7 mouse cellular contexts compared by ENCODE assay signal in genomic region chr1:62704889-62705516, GRCm38 (mm10). TPM values are rescaled to one million over a fixed set of nuclear protein-coding genes. Genes with fewer than 3 reads are reported as not detected.
A peak's percentile ranks its signal among the peaks of the same experiment; 100 is the strongest.
DNase-seq lines count a peak whose midpoint lies in the region; ATAC-seq and TF ChIP-seq lines count a peak whose summit lies in the region.

No protein-coding gene starts in this region.

- 29% methylated on average over 16 of the region's 16 CpGs for WGBS in heart, embryonic 16.5 days
- whole genome bisulfite sequencing in lung, embryonic 15.5 days = 10% methylated on average over 16 of the region's 16 CpGs

- H3K36me3 ChIP-seq in testis, adult 2 months (ENCODE audit: control insufficient read depth, insufficient read depth, low read length) = no peaks in the 10 kb centered on the region
- H3K36me3 ChIP-seq in heart, embryonic 16.5 days (ENCODE audit: control insufficient read depth, insufficient read depth) = no peaks in the 10 kb centered on the region
- no peaks in the 10 kb centered on the region for H3K36me3 ChIP-seq in lung, embryonic 15.5 days

- ATAC-seq in heart, embryonic 16.5 days (replicated peaks; ENCODE audit: extremely low read depth, insufficient read depth, low FRiP score) = no peak
- ATAC-seq in lung, embryonic 15.5 days (ENCODE audit: borderline replicate concordance, extremely low read depth, low FRiP score, low TSS enrichment) = no peak
- ATAC-seq in erythroblast, adult 5-6 weeks (replicated peaks; ENCODE audit: low FRiP score, poor library complexity, severe bottlenecking) = no peak
- ATAC-seq in cerebellum, adult (ENCODE audit: insufficient number of reproducible peaks, low FRiP score, low TSS enrichment) = no peak

- TF ChIP-seq CTCF in testis, adult 2 months (IDR thresholded peaks at IDR 0.05; ENCODE audit: control insufficient read depth, insufficient read depth, insufficient replicate concordance, low read depth, low read length) = no peak

- no peak for DNase-seq in testis, postnatal 14 days (ENCODE audit: low spot score)
- no peak for DNase-seq in urinary bladder, postnatal 4 days (ENCODE audit: low spot score in 2 of 2)

- no peaks in the 10 kb centered on the region for H3K9me3 ChIP-seq in heart, embryonic 16.5 days (replicated peaks; ENCODE audit: control insufficient read depth, low read length)
- H3K9me3 ChIP-seq in lung, embryonic 15.5 days = no peaks in the 10 kb centered on the region

- TF ChIP-seq POLR2A in testis, adult 2 months (IDR thresholded peaks at IDR 0.05; ENCODE audit: control insufficient read depth, low read depth, low read length) = no peak

- peak overlapping the region; percentile 8; the same call in 1 of the 2 replicates for H3K4me3 ChIP-seq in testis, adult 2 months (ENCODE audit: control insufficient read depth, low read depth, low read length)
- peak overlapping the region; percentile 66 for H3K4me3 ChIP-seq in heart, embryonic 16.5 days (ENCODE audit: low read length)
- peak overlapping the region; percentile 63 for H3K4me3 ChIP-seq in lung, embryonic 15.5 days

- H3K27ac ChIP-seq in testis, adult 2 months (ENCODE audit: control insufficient read depth, insufficient read depth, low read depth, low read length) = no peak overlapping the region
- H3K27ac ChIP-seq in heart, embryonic 16.5 days (ENCODE audit: low read length) = 0 out of 2 replicates have a peak overlapping the region, but pooled peaks have one; percentile 7
- peak overlapping the region; percentile 71 for H3K27ac ChIP-seq in lung, embryonic 15.5 days

- peak overlapping the region; percentile 79 for H3K9ac ChIP-seq in heart, embryonic 16.5 days (ENCODE audit: low read length)
- peak overlapping the region; percentile 70 for H3K9ac ChIP-seq in lung, embryonic 15.5 days

- peaks cover 2% of the 10 kb centered on the region; the same call in 1 of the 2 replicates for H3K27me3 ChIP-seq in testis, adult 2 months (ENCODE audit: control insufficient read depth, insufficient read depth, low read length)
- peaks cover 26% of the 10 kb centered on the region for H3K27me3 ChIP-seq in heart, embryonic 16.5 days (ENCODE audit: control insufficient read depth, insufficient read depth, low read length)
- H3K27me3 ChIP-seq in lung, embryonic 15.5 days = peaks cover 22% of the 10 kb centered on the region

- H3K4me2 ChIP-seq in heart, embryonic 16.5 days (ENCODE audit: low read depth, low read length) = peak overlapping the region; percentile 100
- H3K4me2 ChIP-seq in lung, embryonic 15.5 days = peak overlapping the region; percentile 96

- H3K4me1 ChIP-seq in testis, adult 2 months (ENCODE audit: control insufficient read depth, insufficient read depth, low read length) = no peaks in the 10 kb centered on the region; the same call in 1 of the 2 replicates
- peaks cover 12% of the 10 kb centered on the region; the same call in 1 of the 2 replicates for H3K4me1 ChIP-seq in heart, embryonic 16.5 days (ENCODE audit: control insufficient read depth, insufficient read depth, low read length)
- H3K4me1 ChIP-seq in lung, embryonic 15.5 days = peaks cover 61% of the 10 kb centered on the region

RNA-seq across cellular contexts. Expression of gene Nrp2, which starts 1.9 kb away (rescaled TPM):
- polyA plus RNA-seq in testis, adult 2 months (2012; rRNA removed) = 2.0 and 2.7 TPM in 2 replicates
- 6.9 and 8.5 TPM in 2 replicates for polyA plus RNA-seq in heart, embryonic 16.5 days (2015; fragmentation: Nextera tagmentation; extraction: Ambion mirVana)
- polyA plus RNA-seq in lung, embryonic 15.5 days (2015; fragmentation: Nextera tagmentation; extraction: Ambion mirVana) = 11.5 and 12.4 TPM in 2 replicates
- total RNA-seq in erythroblast, adult 5-6 weeks (2015; ENCODE audit: low replicate concordance) = 0.42 and 0.96 TPM in 2 replicates
- 0.43 and 0.56 TPM in 2 replicates for total RNA-seq in erythroblast, adult 5-6 weeks (2017; ENCODE audit: low replicate concordance)

Comparison
In these comparisons a context has a peak if more than half of its experiments do, and no peak if none do; other contexts are left out.
1. H3K4me3 ChIP-seq: peak in every context shown above with its lines; median percentile 66 in heart, embryonic 16.5 days; 63 in lung, embryonic 15.5 days; 8 in testis, adult 2 months.